Comparison of ENCODE assay signal across 16 mouse cellular contexts in the genomic region with DNA sequence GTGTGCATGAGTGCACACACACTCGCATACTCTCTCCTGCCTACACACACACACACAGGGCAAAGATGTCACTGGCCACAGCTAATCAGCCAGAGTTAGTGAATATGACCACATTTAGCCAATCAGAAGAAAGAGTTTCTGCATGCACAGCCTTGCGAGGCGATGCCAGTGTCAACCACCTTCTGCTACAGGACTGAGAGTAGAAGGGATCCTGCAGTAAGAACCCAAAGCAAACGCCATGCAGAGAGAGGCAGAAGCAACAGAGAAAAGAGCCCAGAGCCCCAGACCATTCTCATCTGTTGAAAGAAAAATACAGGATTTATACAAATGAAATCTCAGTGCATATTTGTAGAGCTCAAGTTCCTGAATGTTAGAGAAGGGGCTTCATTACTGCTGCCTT.
"Had no signal": no experiment of that assay in that cellular context is flagged by ENCODE, and none has a peak within 500 bp of the region (broad histone marks: within the 10 kb centered on the region; RNA-seq: fewer than 3 reads in every experiment).

No protein-coding gene starts in this region.

- H3K9me3 ChIP-seq: neural tube, embryonic 13.5 days; neural tube, embryonic 15.5 days; stomach, embryonic 15.5 days had no signal

- H3K36me3 ChIP-seq: stomach, embryonic 15.5 days had no signal

- H3K27ac ChIP-seq: neural tube, embryonic 13.5 days; neural tube, embryonic 15.5 days; stomach, embryonic 15.5 days; stomach, postnatal 0 days had no signal

- H3K4me3 ChIP-seq: neural tube, embryonic 13.5 days; neural tube, embryonic 15.5 days; stomach, embryonic 15.5 days had no signal

- H3K9ac ChIP-seq: neural tube, embryonic 13.5 days; neural tube, embryonic 15.5 days; stomach, embryonic 15.5 days had no signal

- H3K4me1 ChIP-seq: stomach, embryonic 15.5 days had no signal

- H3K27me3 ChIP-seq: neural tube, embryonic 15.5 days; stomach, embryonic 15.5 days had no signal

- H3K4me2 ChIP-seq: neural tube, embryonic 13.5 days; neural tube, embryonic 15.5 days; stomach, embryonic 15.5 days had no signal

- DNase-seq: retina, postnatal 1 day; right cerebral cortex, adult 18-20 months; right cerebral cortex, postnatal 14 days; right cerebral cortex, postnatal 25 days; right cerebral cortex, postnatal 4 days; spleen, adult 18-20 months; thymus, adult 18-20 months; thymus, adult 2 months; thymus, postnatal 14 days; thymus, postnatal 25 days; thymus, postnatal 36 days; thymus, postnatal 4 days had no signal
